34 mouse cellular contexts compared by ENCODE assay signal in genomic region chr19:27255678-27256077, GRCm38 (mm10). TPM values are rescaled to one million over a fixed set of nuclear protein-coding genes. Genes with fewer than 3 reads are reported as not detected.
"Had no signal": no experiment of that assay in that cellular context is flagged by ENCODE, and none has a peak within 500 bp of the region (broad histone marks: within the 10 kb centered on the region; RNA-seq: fewer than 3 reads in every experiment).

No protein-coding gene starts in this region.

- ATAC-seq: liver, embryonic 12.5 days; liver, postnatal 0 days; lung, postnatal 0 days; midbrain, embryonic 13.5 days; midbrain, embryonic 15.5 days; midbrain, embryonic 16.5 days had no signal

- H3K4me3 ChIP-seq: limb, embryonic 10.5 days; limb, embryonic 12.5 days; limb, embryonic 13.5 days; limb, embryonic 15.5 days; liver, embryonic 12.5 days; liver, embryonic 13.5 days; liver, embryonic 15.5 days; lung, embryonic 15.5 days; megakaryocyte, embryonic 14.5 days; midbrain, embryonic 10.5 days; midbrain, embryonic 12.5 days; midbrain, embryonic 13.5 days; midbrain, embryonic 15.5 days; myocyte; neural tube, embryonic 12.5 days had no signal

- DNase-seq: left cerebral cortex, postnatal 4 days; liver; liver, embryonic 13.5 days; liver, postnatal 0 days; lung, adult 18-20 months; lung, adult 2 months; lung, embryonic 14.5 days; lung, postnatal 10 days; lung, postnatal 14 days; lung, postnatal 36 days; lung, postnatal 4 days; midbrain, embryonic 14.5 days had no signal

- H3K27me3 ChIP-seq: limb, embryonic 12.5 days; limb, embryonic 13.5 days; limb, embryonic 15.5 days; liver, embryonic 12.5 days; liver, embryonic 13.5 days; liver, embryonic 15.5 days; lung, embryonic 15.5 days; megakaryocyte, embryonic 14.5 days; midbrain, embryonic 12.5 days; midbrain, embryonic 13.5 days; midbrain, embryonic 15.5 days; neural tube, embryonic 12.5 days had no signal

- H3K36me3 ChIP-seq: limb, embryonic 10.5 days; limb, embryonic 12.5 days; limb, embryonic 13.5 days; limb, embryonic 15.5 days; liver, embryonic 12.5 days; liver, embryonic 13.5 days; liver, embryonic 15.5 days; lung, embryonic 15.5 days; midbrain, embryonic 10.5 days; midbrain, embryonic 12.5 days had no signal

- H3K4me1 ChIP-seq: liver, embryonic 12.5 days; liver, embryonic 13.5 days; liver, embryonic 15.5 days; lung, embryonic 15.5 days; midbrain, embryonic 12.5 days; midbrain, embryonic 13.5 days; midbrain, embryonic 15.5 days; neural tube, embryonic 12.5 days had no signal

- H3K9me3 ChIP-seq: limb, embryonic 10.5 days; limb, embryonic 12.5 days; limb, embryonic 13.5 days; limb, embryonic 15.5 days; liver, embryonic 12.5 days; liver, embryonic 13.5 days; liver, embryonic 15.5 days; lung, embryonic 15.5 days; megakaryocyte, embryonic 14.5 days; midbrain, embryonic 10.5 days; midbrain, embryonic 12.5 days; midbrain, embryonic 13.5 days; midbrain, embryonic 15.5 days; neural tube, embryonic 12.5 days had no signal

- H3K27ac ChIP-seq: limb, embryonic 10.5 days; limb, embryonic 12.5 days; limb, embryonic 13.5 days; limb, embryonic 15.5 days; liver, embryonic 12.5 days; liver, embryonic 13.5 days; liver, embryonic 14.5 days; liver, embryonic 15.5 days; lung, embryonic 15.5 days; macrophage; midbrain, embryonic 10.5 days; midbrain, embryonic 12.5 days; midbrain, embryonic 13.5 days; midbrain, embryonic 15.5 days; neural tube, embryonic 12.5 days had no signal

- H3K4me2 ChIP-seq: limb, embryonic 12.5 days; limb, embryonic 13.5 days; limb, embryonic 15.5 days; liver, embryonic 11.5 days; liver, embryonic 12.5 days; liver, embryonic 13.5 days; liver, embryonic 15.5 days; lung, embryonic 14.5 days; lung, embryonic 15.5 days; midbrain, embryonic 11.5 days; midbrain, embryonic 12.5 days; midbrain, embryonic 13.5 days; midbrain, embryonic 15.5 days; neural tube, embryonic 12.5 days had no signal

- H3K9ac ChIP-seq: limb, embryonic 12.5 days; limb, embryonic 13.5 days; limb, embryonic 15.5 days; liver, embryonic 12.5 days; liver, embryonic 13.5 days; liver, embryonic 14.5 days; liver, embryonic 15.5 days; liver, postnatal 0 days; lung, embryonic 14.5 days; lung, embryonic 15.5 days; midbrain, embryonic 12.5 days; midbrain, embryonic 13.5 days; midbrain, embryonic 15.5 days; neural tube, embryonic 12.5 days had no signal

RNA-seq across cellular contexts. Expression of gene Vldlr, which starts 39.4 kb away (rescaled TPM):
- total RNA-seq: megakaryocyte, adult 5-6 weeks; megakaryocyte-erythroid progenitor cell, adult 5-6 weeks had no signal
